Mouse (Mus musculus): Measurements from ENCODE around the gene Cyp17a1.

The Cyp17a1 gene

GRCm38 (mm10) chr19:46641420-46642085 lies 31.4 kb downstream of the Cyp17a1 start:
- DNase-seq (ENCODE audit: low spot score) = peak; percentile 42

- no peak for DNase-seq (ENCODE audit: low spot score)
Measured at GRCm38 (mm10) chr19:46640780-46641179, 32.2 kb downstream of the Cyp17a1 start.

- DNase-seq (ENCODE audit: low spot score) = no peak
Measured at GRCm38 (mm10) chr19:46639496-46639895, 33.5 kb downstream of the Cyp17a1 start.

- no peak for DNase-seq (ENCODE audit: low spot score)
Measured at GRCm38 (mm10) chr19:46639053-46639452, 33.9 kb downstream of the Cyp17a1 start.

GRCm38 (mm10) chr19:46637598-46637997 lies 35.4 kb downstream of the Cyp17a1 start:
- DNase-seq (ENCODE audit: low spot score) = no peak

GRCm38 (mm10) chr19:46635766-46636165 lies 37.2 kb downstream of the Cyp17a1 start:
- DNase-seq (ENCODE audit: low spot score) = no peak

- no peak for DNase-seq (ENCODE audit: low spot score)
Measured at GRCm38 (mm10) chr19:46631637-46632036, 41.3 kb downstream of the Cyp17a1 start.

- DNase-seq (ENCODE audit: low spot score) = no peak
Measured at GRCm38 (mm10) chr19:46629807-46630206, 43.2 kb downstream of the Cyp17a1 start.

- no peak for DNase-seq (ENCODE audit: low spot score)
Measured at GRCm38 (mm10) chr19:46628403-46628802, 44.6 kb downstream of the Cyp17a1 start.

- no peak for DNase-seq (ENCODE audit: low spot score)
Measured at GRCm38 (mm10) chr19:46625519-46625918, 47.5 kb downstream of the Cyp17a1 start.

- no peak for DNase-seq (ENCODE audit: low spot score)
Measured at GRCm38 (mm10) chr19:46625015-46625414, 48.0 kb downstream of the Cyp17a1 start.

GRCm38 (mm10) chr19:46623790-46624772 lies 48.9 kb downstream of the Cyp17a1 start:
- no peak for DNase-seq (ENCODE audit: low spot score)

GRCm38 (mm10) chr19:46623194-46623667 lies 49.7 kb downstream of the Cyp17a1 start:
- no peak for DNase-seq (ENCODE audit: low spot score)

GRCm38 (mm10) chr19:46622659-46623193 lies 50.2 kb downstream of the Cyp17a1 start:
- no peak for DNase-seq (ENCODE audit: low spot score)

- no peak for DNase-seq (ENCODE audit: low spot score)
Measured at GRCm38 (mm10) chr19:46621236-46622183, 51.5 kb downstream of the Cyp17a1 start.

- DNase-seq (ENCODE audit: low spot score) = no peak
Measured at GRCm38 (mm10) chr19:46620016-46620808, 52.8 kb downstream of the Cyp17a1 start.

GRCm38 (mm10) chr19:46619518-46619917 lies 53.5 kb downstream of the Cyp17a1 start:
- no peak for DNase-seq (ENCODE audit: low spot score)

GRCm38 (mm10) chr19:46619001-46619400 lies 54.0 kb downstream of the Cyp17a1 start:
- no peak for DNase-seq (ENCODE audit: low spot score)

- DNase-seq (ENCODE audit: low spot score) = no peak
Measured at GRCm38 (mm10) chr19:46618322-46618721, 54.6 kb downstream of the Cyp17a1 start.

- no peak for DNase-seq (ENCODE audit: low spot score)
Measured at GRCm38 (mm10) chr19:46617361-46617760, 55.6 kb downstream of the Cyp17a1 start.
